Mouse (Mus musculus) liver, embryonic 12.5 days (tissue): ENCODE results near the gene Hist3h2a. TPM values are rescaled to one million over a fixed set of nuclear protein-coding genes. Genes with fewer than 3 reads are reported as not detected.

Experiments
- ATAC-seq: fragments of 200-750 bp; cut with Nextera tagmentation; 2 replicates; pipeline ENCODE4 v1.8.0; 2017; ENCODE audit warnings: moderate number of reproducible peaks, mild to moderate bottlenecking, moderate library complexity
- H3K27ac ChIP-seq: fragments of 300-500 bp; sonication (generic); 2 replicates; pipeline ENCODE4 v1.5.1; 2016; ENCODE audit warnings: mild to moderate bottlenecking
- H3K27me3 ChIP-seq: fragments of 300-500 bp; sonication (generic); replicated peaks from 2 replicates; pipeline ENCODE4 v1.6.1; 2016; ENCODE audit warnings: mild to moderate bottlenecking, moderate library complexity
- H3K36me3 ChIP-seq: fragments of 300-500 bp; sonication (generic); 2 replicates; pipeline ENCODE4 v1.6.1; 2016; ENCODE audit warnings: mild to moderate bottlenecking, moderate library complexity
- H3K4me1 ChIP-seq: fragments of 300-500 bp; sonication (generic); 2 replicates; pipeline ENCODE4 v1.6.1; 2016
- H3K4me2 ChIP-seq: fragments of 300-500 bp; sonication (generic); 2 replicates; pipeline ENCODE4 v1.6.1; 2016; ENCODE audit warnings: mild to moderate bottlenecking, moderate library complexity
- H3K4me3 ChIP-seq: fragments of 300-500 bp; sonication (generic); 2 replicates; pipeline ENCODE4 v1.5.1; 2016; ENCODE audit warnings: mild to moderate bottlenecking, moderate library complexity
- H3K9ac ChIP-seq: fragments of 300-500 bp; sonication (generic); 2 replicates; pipeline ENCODE4 v1.6.1; 2016; ENCODE audit warnings: mild to moderate bottlenecking, moderate library complexity
- H3K9me3 ChIP-seq: fragments of 300-500 bp; sonication (generic); replicated peaks from 2 replicates; pipeline ENCODE4 v1.6.1; 2016; ENCODE audit warnings: mild to moderate bottlenecking, moderate library complexity
- WGBS: fragments of 180-500 bp; shearing (Covaris S2); methylation state at CpG from one replicate; pipeline ENCODE4 v1.1.7; 2016; ENCODE audit not compliant: insufficient replicate concordance; 5-methylcytosine and 5-hydroxymethylcytosine counted together
- polyA plus RNA-seq: library from polyadenylated mRNA; unstranded; fragments of >200 nt; fragmentation: Nextera tagmentation; extraction: Ambion mirVana; gene quantifications from 2 replicates; pipeline ENCODE4 v1.2.1, GENCODE M21; 2016

Gene Hist3h2a
- polyA plus RNA-seq, result 14.3 and 16.9 TPM in 2 replicates

GRCm38 (mm10) chr11:58954420-58955142, at the start of gene Hist3h2a, which contains the start of gene Trim17:
Gene Hist3h2a (plus strand): TSS chr11:58954685.
Gene Trim17 (plus strand): TSS chr11:58954685.
- H3K27ac ChIP-seq, result peak within 1 kb of the TSS; percentile 99
- peak; percentile 86 for ATAC-seq
- peaks cover 50% of the 10 kb centered on the region for H3K4me1 ChIP-seq
- peak within 1 kb of the TSS; percentile 98 for H3K9ac ChIP-seq
- no peaks in the 10 kb centered on the region for H3K9me3 ChIP-seq
- peaks cover 23% of the 10 kb centered on the region for H3K27me3 ChIP-seq
- peak within 1 kb of the TSS; percentile 95 for H3K4me2 ChIP-seq
- H3K36me3 ChIP-seq, result peaks cover 25% of the 10 kb centered on the region
- under 1% methylated on average over 49 of the region's 49 CpGs for WGBS
- H3K4me3 ChIP-seq, result peak within 1 kb of the TSS; percentile 89

- H3K36me3 ChIP-seq, result peaks cover 28% of the 10 kb centered on the region
- no peaks in the 10 kb centered on the region for H3K27me3 ChIP-seq
- H3K4me3 ChIP-seq, result peak overlapping the region; percentile 76
- no peak for ATAC-seq
- 41% methylated on average over 6 of the region's 6 CpGs for WGBS
- H3K27ac ChIP-seq, result peak overlapping the region; percentile 89
- H3K9me3 ChIP-seq, result no peaks in the 10 kb centered on the region
- peak overlapping the region; percentile 85; the same call in 1 of the 2 replicates for H3K9ac ChIP-seq
- peak overlapping the region; percentile 76 for H3K4me2 ChIP-seq
- peaks cover 43% of the 10 kb centered on the region for H3K4me1 ChIP-seq
These were observed 49.6 kb upstream of the Hist3h2a start for GRCm38 (mm10) chr11:58904838-58905237.

GRCm38 (mm10) chr11:58913776-58914175, 40.7 kb upstream of the Hist3h2a start:
- 9% methylated on average over 1 of the region's 1 CpGs for WGBS
- Histone ChIP-seq H3K27ac (peak overlapping the region; percentile 99), H3K4me2 (peak overlapping the region; percentile 83), H3K4me1 (peaks cover 74% of the 10 kb centered on the region), H3K27me3 (no peaks in the 10 kb centered on the region), H3K9me3 (no peaks in the 10 kb centered on the region), H3K4me3 (peak overlapping the region; percentile 49), H3K36me3 (no peaks in the 10 kb centered on the region), H3K9ac (peak overlapping the region; percentile 80)
- ATAC-seq, result peak; percentile 74

GRCm38 (mm10) chr11:58914461-58915028, 39.9 kb upstream of the Hist3h2a start:
- ATAC-seq, result 0 out of 2 replicates have a peak, but pooled peaks have one; percentile 18
- Histone ChIP-seq H3K36me3 (no peaks in the 10 kb centered on the region), H3K4me1 (peaks cover 82% of the 10 kb centered on the region), H3K27me3 (no peaks in the 10 kb centered on the region), H3K27ac (peak overlapping the region; percentile 99), H3K4me3 (peak overlapping the region; percentile 49), H3K4me2 (peak overlapping the region; percentile 83), H3K9ac (peak overlapping the region; percentile 80), H3K9me3 (no peaks in the 10 kb centered on the region)
- 8% methylated on average over 17 of the region's 17 CpGs for WGBS

- H3K9ac ChIP-seq, result peak overlapping the region; percentile 76
- peak overlapping the region; percentile 72 for H3K4me2 ChIP-seq
- peak; percentile 63 for ATAC-seq
- H3K9me3 ChIP-seq, result no peaks in the 10 kb centered on the region
- peak overlapping the region; percentile 65 for H3K4me3 ChIP-seq
- H3K4me1 ChIP-seq, result peaks cover 92% of the 10 kb centered on the region
- 35% methylated on average over 14 of the region's 14 CpGs for WGBS
- peaks cover 21% of the 10 kb centered on the region for H3K36me3 ChIP-seq
- peak overlapping the region; percentile 93 for H3K27ac ChIP-seq
- no peaks in the 10 kb centered on the region for H3K27me3 ChIP-seq
These were observed 37.4 kb upstream of the Hist3h2a start for GRCm38 (mm10) chr11:58916879-58917744.

- no peaks in the 10 kb centered on the region for H3K27me3 ChIP-seq
- peak within 1 kb of the TSS; percentile 76 for H3K9ac ChIP-seq
- H3K9me3 ChIP-seq, result no peaks in the 10 kb centered on the region
- peak within 1 kb of the TSS; percentile 93 for H3K27ac ChIP-seq
- 43% methylated on average over 12 of the region's 12 CpGs for WGBS
- peaks cover 29% of the 10 kb centered on the region for H3K36me3 ChIP-seq
- H3K4me3 ChIP-seq, result peak within 1 kb of the TSS; percentile 65
- peak; percentile 82 for ATAC-seq
- H3K4me1 ChIP-seq, result peaks cover 84% of the 10 kb centered on the region
- peak within 1 kb of the TSS; percentile 72 for H3K4me2 ChIP-seq
These were observed 36.6 kb upstream of the Hist3h2a start, which contains the start of gene Btnl10 for GRCm38 (mm10) chr11:58917745-58918366. Gene Btnl10 (plus strand): TSS chr11:58917908.

GRCm38 (mm10) chr11:58918759-58919158, 35.7 kb upstream of the Hist3h2a start:
- WGBS, result 50% methylated on average over 5 of the region's 5 CpGs
- ATAC-seq, result peak; percentile 25; the same call in 1 of the 2 replicates
- peaks cover 9% of the 10 kb centered on the region for H3K27me3 ChIP-seq
- peak overlapping the region; percentile 65 for H3K4me3 ChIP-seq
- peaks cover 38% of the 10 kb centered on the region for H3K36me3 ChIP-seq
- H3K9me3 ChIP-seq, result no peaks in the 10 kb centered on the region
- peak overlapping the region; percentile 93 for H3K27ac ChIP-seq
- peak overlapping the region; percentile 72 for H3K4me2 ChIP-seq
- peaks cover 75% of the 10 kb centered on the region for H3K4me1 ChIP-seq
- H3K9ac ChIP-seq, result peak overlapping the region; percentile 76

- WGBS, result 81% methylated on average over 9 of the region's 9 CpGs
- H3K9ac ChIP-seq, result no peak overlapping the region
- H3K4me3 ChIP-seq, result no peak overlapping the region
- ATAC-seq, result no peak
- peaks cover 42% of the 10 kb centered on the region for H3K36me3 ChIP-seq
- H3K4me1 ChIP-seq, result peaks cover 52% of the 10 kb centered on the region
- H3K27me3 ChIP-seq, result peaks cover 13% of the 10 kb centered on the region
- H3K4me2 ChIP-seq, result no peak overlapping the region
- no peaks in the 10 kb centered on the region for H3K9me3 ChIP-seq
- H3K27ac ChIP-seq, result no peak overlapping the region
These were observed 32.1 kb upstream of the Hist3h2a start for GRCm38 (mm10) chr11:58922420-58922819.

- WGBS, result 83% methylated on average over 2 of the region's 3 CpGs
- H3K36me3 ChIP-seq, result peaks cover 35% of the 10 kb centered on the region
- H3K9me3 ChIP-seq, result no peaks in the 10 kb centered on the region
- H3K4me2 ChIP-seq, result no peak overlapping the region
- H3K27me3 ChIP-seq, result peaks cover 13% of the 10 kb centered on the region
- H3K4me1 ChIP-seq, result peaks cover 53% of the 10 kb centered on the region
- H3K9ac ChIP-seq, result 0 out of 2 replicates have a peak overlapping the region, but pooled peaks have one; percentile 5
- no peak for ATAC-seq
- H3K27ac ChIP-seq, result no peak overlapping the region
- no peak overlapping the region for H3K4me3 ChIP-seq
These were observed 27.8 kb upstream of the Hist3h2a start for GRCm38 (mm10) chr11:58926651-58927050.

GRCm38 (mm10) chr11:58927053-58927452, 27.4 kb upstream of the Hist3h2a start:
- peaks cover 35% of the 10 kb centered on the region for H3K36me3 ChIP-seq
- H3K9ac ChIP-seq, result no peak overlapping the region
- no peaks in the 10 kb centered on the region for H3K9me3 ChIP-seq
- WGBS, result 61% methylated on average over 2 of the region's 2 CpGs
- peaks cover 56% of the 10 kb centered on the region for H3K4me1 ChIP-seq
- H3K27ac ChIP-seq, result no peak overlapping the region
- H3K4me3 ChIP-seq, result no peak overlapping the region
- ATAC-seq, result no peak
- peaks cover 13% of the 10 kb centered on the region for H3K27me3 ChIP-seq
- H3K4me2 ChIP-seq, result no peak overlapping the region; the same call in 1 of the 2 replicates
